Mouse (Mus musculus) ES-CJ7 (cell line): Measurements from ENCODE around the gene Snrpd3.

ENCODE experiments used
- DNase-seq: peaks from one replicate; pipeline ENCODE4 v3.0.0; 2011; ENCODE audit warnings: low read depth, low spot score

Snrpd3 gene

GRCm38 (mm10) chr10:75566321-75566720, 49.0 kb downstream of the Snrpd3 start:
- DNase-seq: peak; percentile 58

- DNase-seq: peak; percentile 35
These were observed 49.4 kb downstream of the Snrpd3 start for GRCm38 (mm10) chr10:75566765-75567164.

GRCm38 (mm10) chr10:75568029-75568428, 50.7 kb downstream of the Snrpd3 start:
- no peak for DNase-seq

GRCm38 (mm10) chr10:75568441-75568840, 51.1 kb downstream of the Snrpd3 start:
- DNase-seq: peak; percentile 41

- no peak for DNase-seq
These were observed 51.5 kb downstream of the Snrpd3 start for GRCm38 (mm10) chr10:75568851-75569250.

- DNase-seq: no peak
These were observed 53.8 kb downstream of the Snrpd3 start for GRCm38 (mm10) chr10:75570981-75571657.

GRCm38 (mm10) chr10:75571937-75572336, 54.6 kb downstream of the Snrpd3 start:
- DNase-seq: no peak

GRCm38 (mm10) chr10:75573181-75573580, 55.8 kb downstream of the Snrpd3 start:
- no peak for DNase-seq

GRCm38 (mm10) chr10:75573965-75574364, 56.6 kb downstream of the Snrpd3 start:
- DNase-seq: no peak

GRCm38 (mm10) chr10:75579129-75579528, 61.8 kb downstream of the Snrpd3 start:
- DNase-seq: no peak

GRCm38 (mm10) chr10:75585876-75586552, 68.7 kb downstream of the Snrpd3 start:
- peak; percentile 93 for DNase-seq

- DNase-seq: no peak
These were observed 69.2 kb downstream of the Snrpd3 start for GRCm38 (mm10) chr10:75586553-75586879.
